Mouse (Mus musculus) intestine, embryonic 14.5 days (tissue): ENCODE data around the gene Ascl3. TPM values are rescaled to one million over a fixed set of nuclear protein-coding genes. Genes with fewer than 3 reads are reported as not detected.

Experiments used
- ATAC-seq: fragments of 200-750 bp; cut with Nextera tagmentation; replicated peaks from 2 replicates; pipeline ENCODE4 v1.8.0; 2017; ENCODE audit warnings: low read depth, moderate number of reproducible peaks, moderate TSS enrichment, moderate library complexity; ENCODE audit not compliant: low FRiP score, low TSS enrichment
- DNase-seq: peaks from one replicate; pipeline ENCODE4 v3.0.0-alpha.2; 2018; ENCODE audit warnings: low spot score
- H3K27ac ChIP-seq: fragments of 300-500 bp; sonication (generic); 2 replicates; pipeline ENCODE4 v1.5.1; 2014; ENCODE audit warnings: low read depth, mild to moderate bottlenecking, control low read depth
- H3K27me3 ChIP-seq: fragments of 300-500 bp; sonication (generic); replicated peaks from 2 replicates; pipeline ENCODE4 v1.6.1; 2014; ENCODE audit warnings: low read length, control low read depth; ENCODE audit not compliant: control insufficient read depth, insufficient read depth
- H3K36me3 ChIP-seq: fragments of 300-500 bp; sonication (generic); 2 replicates; pipeline ENCODE4 v1.6.1; 2014; ENCODE audit warnings: low read length, control low read depth; ENCODE audit not compliant: control insufficient read depth, insufficient read depth
- H3K4me1 ChIP-seq: fragments of 300-500 bp; sonication (generic); replicated peaks from 2 replicates; pipeline ENCODE4 v1.6.1; 2014; ENCODE audit warnings: low read length, control low read depth, mixed read lengths; ENCODE audit not compliant: control insufficient read depth, insufficient read depth
- H3K4me2 ChIP-seq: fragments of 300-500 bp; sonication (generic); 2 replicates; pipeline ENCODE4 v1.6.1; 2014; ENCODE audit warnings: low read length
- H3K4me3 ChIP-seq: fragments of 300-500 bp; sonication (generic); 2 replicates; pipeline ENCODE4 v1.5.1; 2014; ENCODE audit warnings: low read depth, low read length, control low read depth, mixed read lengths
- H3K9ac ChIP-seq: fragments of 300-500 bp; sonication (generic); 2 replicates; pipeline ENCODE4 v1.6.1; 2014; ENCODE audit warnings: mild to moderate bottlenecking, low read length
- H3K9me3 ChIP-seq: fragments of 300-500 bp; sonication (generic); 2 replicates; pipeline ENCODE4 v1.6.1; 2016; ENCODE audit warnings: low read length, control low read depth; ENCODE audit not compliant: control insufficient read depth
- WGBS: fragments of 180-500 bp; shearing (Covaris S2); extraction: QIAGEN DNeasy Blood & Tissue Kit; methylation state at CpG from one replicate; pipeline ENCODE4 v1.1.7; 2014; 5-methylcytosine and 5-hydroxymethylcytosine counted together
- polyA plus RNA-seq: library from polyadenylated mRNA; unstranded; fragments of >200 nt; fragmentation: Nextera tagmentation; extraction: Ambion mirVana; gene quantifications from 2 replicates; pipeline ENCODE4 v1.2.1, GENCODE M21; 2014

Gene Ascl3
- polyA plus RNA-seq, 1 experiment from 2014 or later, result not detected

DNA sequence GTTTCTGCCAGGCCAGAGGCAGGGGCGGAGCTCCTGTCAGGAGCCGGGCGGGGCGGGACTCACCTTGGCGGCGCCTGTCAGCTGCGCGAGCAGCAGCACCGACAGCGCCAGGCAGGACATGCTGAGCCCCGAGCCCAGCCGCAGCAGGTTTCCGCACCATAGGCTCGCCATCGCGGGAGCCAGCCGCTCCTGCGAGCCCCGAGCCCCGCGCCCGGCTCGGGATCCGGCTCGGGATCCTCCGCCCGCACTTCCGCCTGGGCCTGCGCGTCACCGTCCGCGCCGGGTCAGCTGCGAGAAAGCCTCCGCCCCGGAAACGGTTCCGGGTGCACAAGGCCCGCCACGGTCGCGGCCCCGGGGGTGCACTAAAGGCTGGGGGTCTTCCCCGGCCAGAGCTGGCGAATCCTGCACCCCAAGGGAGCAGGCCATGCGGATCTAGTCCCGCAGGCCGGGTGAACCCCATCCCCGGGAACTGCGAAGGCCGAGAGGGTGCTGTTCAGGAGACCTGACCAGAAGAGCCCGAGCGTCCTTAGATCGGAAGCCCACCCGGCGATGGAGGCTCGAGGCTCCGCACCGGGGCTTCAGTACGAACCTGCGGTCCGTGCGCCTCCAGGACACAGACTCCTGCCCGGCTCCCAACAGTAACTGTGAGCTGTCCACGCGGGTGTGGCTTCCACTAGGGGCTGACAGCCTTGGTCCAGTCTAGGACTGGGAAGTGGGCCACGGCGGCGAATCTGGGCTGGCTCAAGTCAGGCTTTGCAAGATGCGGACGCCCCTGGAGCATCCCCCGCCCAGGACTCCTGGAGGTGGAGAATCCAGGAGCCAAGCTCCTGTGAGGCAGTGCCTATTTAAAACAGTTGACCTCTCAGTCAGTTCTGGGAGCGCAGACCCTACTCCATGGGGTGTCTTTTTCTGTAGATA, 20.7 kb upstream of the Ascl3 start, which contains the start of gene Tmem9b:
Tmem9b (minus strand) TSS at position 868 of the 918 bp plus-strand sequence.
- Histone ChIP-seq H3K4me1 (peaks cover 5% of the 10 kb centered on the region), H3K27ac (peak within 1 kb of the TSS; percentile 78), H3K4me3 (peak within 1 kb of the TSS; percentile 85), H3K9me3 (no peaks in the 10 kb centered on the region), H3K36me3 (no peaks in the 10 kb centered on the region), H3K9ac (peak within 1 kb of the TSS; percentile 88), H3K27me3 (no peaks in the 10 kb centered on the region), H3K4me2 (peak within 1 kb of the TSS; percentile 90)
- DNase-seq (peak; percentile 87), ATAC-seq (peak; percentile 88)
- WGBS, result under 1% methylated on average over 73 of the region's 74 CpGs

DNA sequence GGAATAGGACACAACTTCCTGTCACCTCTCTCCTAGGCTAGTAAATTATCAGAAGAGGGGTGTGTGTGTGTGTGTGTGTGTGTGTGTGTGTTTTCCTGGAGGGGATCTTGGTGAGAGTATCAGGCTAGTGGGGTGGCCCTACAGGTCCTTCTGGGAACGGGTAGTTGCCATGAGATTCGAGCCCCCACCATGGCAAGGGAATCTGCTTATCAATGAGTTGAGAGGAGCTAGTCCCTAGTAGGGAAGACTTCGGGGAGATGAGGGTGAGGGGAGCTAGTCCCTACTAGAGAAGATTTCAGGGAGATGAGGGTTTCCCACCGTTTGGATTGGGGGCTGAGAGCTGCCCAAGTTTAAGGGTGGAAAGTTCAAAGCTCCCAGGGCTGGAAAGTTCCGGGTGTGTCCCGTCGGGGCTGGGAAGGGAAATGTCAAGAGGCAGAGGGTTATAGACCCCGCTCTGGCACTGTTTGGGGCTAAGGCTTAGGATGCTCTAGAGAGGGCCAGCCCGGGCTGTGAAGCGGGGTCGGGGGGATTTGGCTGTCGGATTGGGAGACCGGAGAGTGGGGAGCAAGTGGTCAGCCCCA, 20.0 kb upstream of the Ascl3 start:
- Histone ChIP-seq H3K4me2 (peak overlapping the region; percentile 90), H3K27ac (peak overlapping the region; percentile 78), H3K4me3 (peak overlapping the region; percentile 85), H3K4me1 (peaks cover 5% of the 10 kb centered on the region), H3K36me3 (no peaks in the 10 kb centered on the region), H3K27me3 (no peaks in the 10 kb centered on the region), H3K9ac (peak overlapping the region; percentile 88), H3K9me3 (no peaks in the 10 kb centered on the region)
- DNase-seq (no peak), ATAC-seq (no peak; the same call in none of the 2 replicates)
- WGBS, result 2% methylated on average over 13 of the region's 13 CpGs

DNA sequence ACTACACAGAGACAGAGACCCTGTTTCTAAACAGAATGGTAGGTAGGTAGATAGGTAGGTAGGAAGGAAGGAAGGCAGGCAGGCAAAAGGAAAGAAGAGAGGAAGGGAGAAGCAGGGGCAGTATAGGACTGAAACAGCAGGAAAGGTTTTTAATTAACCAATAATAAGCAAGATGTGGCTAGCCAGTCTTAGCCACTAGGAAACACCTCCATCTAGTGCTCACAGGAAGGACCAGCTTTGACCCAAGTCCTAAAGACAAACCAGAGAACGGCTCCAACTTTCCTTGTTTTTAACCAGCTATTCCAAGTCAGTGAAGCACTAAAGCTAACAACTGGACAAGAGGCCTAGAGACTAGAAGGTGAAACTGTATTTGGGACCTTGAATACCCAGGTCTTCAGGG, 16.2 kb upstream of the Ascl3 start:
- ATAC-seq (no peak), DNase-seq (no peak)
- Histone ChIP-seq H3K27me3 (no peaks in the 10 kb centered on the region), H3K27ac (no peak overlapping the region), H3K36me3 (peaks cover 21% of the 10 kb centered on the region), H3K9me3 (no peaks in the 10 kb centered on the region), H3K4me2 (no peak overlapping the region), H3K4me1 (peaks cover under 1% of the 10 kb centered on the region), H3K9ac (no peak overlapping the region), H3K4me3 (no peak overlapping the region)
- WGBS, result 50% methylated on average over 1 of the region's 1 CpGs

DNA sequence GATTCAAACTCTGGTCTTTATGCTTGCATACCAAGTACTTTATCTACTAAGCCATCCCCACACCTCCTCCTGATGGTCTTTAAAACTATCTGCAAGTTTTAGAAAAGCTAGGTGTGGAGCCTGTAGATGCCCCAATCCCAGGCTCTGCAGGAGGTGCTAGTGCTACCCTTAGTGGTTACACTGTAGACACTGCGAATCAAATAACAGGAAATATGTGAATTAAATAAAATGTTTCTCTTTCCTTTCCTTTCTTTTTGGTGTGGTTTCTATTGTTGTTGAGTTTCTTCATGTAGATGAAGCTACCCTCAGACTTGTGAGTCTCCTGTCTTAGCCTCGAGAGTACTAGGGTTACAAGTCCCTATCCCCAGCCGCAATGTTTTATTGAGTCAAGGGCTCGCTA, 10.2 kb upstream of the Ascl3 start:
- DNase-seq (no peak), ATAC-seq (no peak)
- Histone ChIP-seq H3K27me3 (no peaks in the 10 kb centered on the region), H3K36me3 (peaks cover 32% of the 10 kb centered on the region), H3K9me3 (no peaks in the 10 kb centered on the region), H3K4me1 (peaks cover 3% of the 10 kb centered on the region; the same call in 1 of the 2 replicates), H3K4me2 (no peak overlapping the region), H3K4me3 (no peak overlapping the region), H3K9ac (no peak overlapping the region), H3K27ac (no peak overlapping the region)
- 82% methylated on average over 4 of the region's 4 CpGs for WGBS

DNA sequence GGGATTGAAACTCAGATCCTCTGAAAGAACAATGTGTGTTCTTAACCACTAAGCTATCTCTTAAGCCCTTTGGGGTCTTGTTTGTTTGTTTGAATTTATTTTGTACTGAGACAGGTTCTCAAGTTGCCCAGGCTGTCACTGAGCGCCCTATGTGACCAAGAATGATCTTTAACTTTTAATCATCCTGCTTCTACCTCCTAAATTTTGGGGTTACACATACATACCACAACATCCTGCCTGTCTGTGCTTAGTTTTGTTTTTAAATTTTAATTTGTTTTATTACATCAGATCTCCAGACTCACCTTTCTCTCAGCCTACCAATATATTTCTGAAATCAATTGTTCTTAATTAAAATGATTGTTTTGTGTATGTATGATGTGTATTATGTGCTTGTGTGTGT, 9.5 kb upstream of the Ascl3 start:
- ATAC-seq (no peak), DNase-seq (no peak)
- H3K4me3 ChIP-seq, result no peak overlapping the region
- H3K9me3 ChIP-seq, result no peaks in the 10 kb centered on the region
- no peaks in the 10 kb centered on the region for H3K27me3 ChIP-seq
- peaks cover 38% of the 10 kb centered on the region for H3K36me3 ChIP-seq
- H3K27ac ChIP-seq, result no peak overlapping the region
- no peak overlapping the region for H3K9ac ChIP-seq
- H3K4me1 ChIP-seq, result peaks cover 3% of the 10 kb centered on the region; the same call in 1 of the 2 replicates
- WGBS, result 95% methylated on average over 1 of the region's 1 CpGs
- H3K4me2 ChIP-seq, result no peak overlapping the region

DNA sequence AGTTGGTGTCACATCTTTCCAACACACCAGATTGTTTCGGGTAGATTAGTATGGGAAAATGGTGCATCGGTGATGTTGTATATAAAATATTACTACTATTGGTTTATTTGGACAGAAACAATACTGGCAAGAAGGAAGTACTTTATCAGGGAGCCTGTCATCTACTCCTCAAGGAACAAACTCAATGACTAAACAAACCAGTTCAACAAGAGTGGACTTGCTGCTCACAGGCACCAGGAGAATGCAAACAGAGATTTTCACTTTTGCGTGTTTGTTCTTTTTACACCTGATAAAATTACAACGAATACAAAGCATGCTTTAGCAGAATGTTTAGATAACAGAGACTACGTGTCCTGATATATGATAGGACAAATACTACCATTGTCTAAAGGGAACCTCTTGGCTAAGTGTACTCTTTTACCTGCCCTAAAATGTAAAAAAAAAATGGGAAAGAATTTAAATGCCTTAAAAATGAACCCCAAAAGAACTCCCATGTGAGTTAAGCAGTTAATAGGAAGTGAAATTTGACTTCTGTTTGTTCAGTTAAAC, 8.4 kb upstream of the Ascl3 start:
- no peak overlapping the region for H3K4me2 ChIP-seq
- no peaks in the 10 kb centered on the region for H3K9me3 ChIP-seq
- H3K27me3 ChIP-seq, result no peaks in the 10 kb centered on the region
- ATAC-seq (0 out of 2 replicates have a peak, but pooled peaks have one; percentile 50), DNase-seq (no peak)
- no peak overlapping the region for H3K9ac ChIP-seq
- H3K4me3 ChIP-seq, result no peak overlapping the region
- H3K4me1 ChIP-seq, result peaks cover 3% of the 10 kb centered on the region; the same call in 1 of the 2 replicates
- H3K36me3 ChIP-seq, result peaks cover 37% of the 10 kb centered on the region
- WGBS, result 47% methylated on average over 5 of the region's 5 CpGs
- H3K27ac ChIP-seq, result no peak overlapping the region

DNA sequence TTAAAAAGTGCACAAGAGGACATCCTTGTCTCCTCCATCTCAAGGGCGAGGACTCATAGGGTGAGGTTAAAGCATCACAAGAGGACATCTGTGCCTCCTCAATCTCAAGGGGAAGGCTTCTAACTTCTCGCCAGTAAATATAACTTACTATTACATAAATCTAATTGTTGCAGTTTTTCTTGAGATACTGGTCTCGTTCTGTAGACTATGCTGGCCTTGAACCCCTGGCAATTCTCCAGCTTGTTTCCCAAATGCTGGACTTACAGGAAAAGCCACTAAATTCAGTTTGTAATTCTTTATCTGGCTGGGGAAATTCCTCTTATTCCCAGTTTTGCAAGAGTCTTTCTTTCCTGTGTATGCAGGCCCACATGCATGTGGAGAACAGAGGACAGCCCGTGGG, 3.3 kb upstream of the Ascl3 start:
- no peak overlapping the region for H3K9ac ChIP-seq
- H3K4me3 ChIP-seq, result no peak overlapping the region
- H3K36me3 ChIP-seq, result peaks cover 15% of the 10 kb centered on the region
- no peak overlapping the region for H3K4me2 ChIP-seq
- ATAC-seq, result no peak
- H3K27me3 ChIP-seq, result no peaks in the 10 kb centered on the region
- H3K4me1 ChIP-seq, result 0 out of 2 replicates have a peak, but pooled peaks cover 5% of the 10 kb centered on the region
- DNase-seq, result no peak
- WGBS, result 76% methylated on average over 4 of the region's 4 CpGs
- no peak overlapping the region for H3K27ac ChIP-seq
- no peaks in the 10 kb centered on the region for H3K9me3 ChIP-seq

DNA sequence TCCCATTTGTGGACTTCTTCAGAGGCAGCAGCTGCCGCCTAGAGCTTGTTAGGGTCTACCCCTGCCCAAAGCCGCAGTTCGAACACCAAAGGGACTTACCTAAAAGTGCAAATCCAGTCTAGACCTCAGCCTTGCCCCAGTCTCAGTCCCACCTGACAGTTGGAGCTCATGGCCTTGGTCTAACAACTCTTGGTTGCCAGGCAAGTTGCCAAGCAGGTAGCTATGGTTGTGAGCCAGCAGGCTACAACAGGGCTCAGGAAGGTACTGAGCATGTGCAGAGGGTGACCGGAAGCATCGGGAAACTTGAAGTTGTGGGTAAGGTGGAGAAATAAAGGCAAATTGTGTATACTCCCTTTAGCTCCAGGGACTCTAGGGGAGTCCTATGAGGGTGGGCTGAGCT, 7.8 kb downstream of the Ascl3 start, which contains the start of gene BC051019:
BC051019 (minus strand) TSS at position 154 of the 400 bp plus-strand sequence.
- DNase-seq (no peak), ATAC-seq (no peak)
- Histone ChIP-seq H3K4me3 (no peak within 1 kb of the TSS), H3K27me3 (no peaks in the 10 kb centered on the region), H3K36me3 (no peaks in the 10 kb centered on the region), H3K9me3 (peaks cover 3% of the 10 kb centered on the region; the same call in 1 of the 2 replicates), H3K27ac (no peak within 1 kb of the TSS), H3K4me1 (no peaks in the 10 kb centered on the region), H3K4me2 (no peak within 1 kb of the TSS), H3K9ac (no peak within 1 kb of the TSS)
- WGBS, result 91% methylated on average over 5 of the region's 5 CpGs
